Mouse (Mus musculus) C2C12 (cell line): ENCODE data around the gene Fam110c. TPM values are rescaled to one million over a fixed set of nuclear protein-coding genes. Genes with fewer than 3 reads are reported as not detected.
"Not testable (repeated sequence)": the region's sequence is repeated elsewhere in the genome, so short reads cannot be mapped to it uniquely, and the experiment has no call there.

Experiments
- H3K27me3 ChIP-seq: one replicate; pipeline ENCODE4 v1.6.1; 2011; ENCODE audit not compliant: control insufficient read depth, insufficient read depth, insufficient read length
- H3K36me3 ChIP-seq: one replicate; pipeline ENCODE4 v1.6.1; 2011; ENCODE audit not compliant: control insufficient read depth, insufficient read depth
- H3K4me3 ChIP-seq: one replicate; pipeline ENCODE4 v1.5.1; 2011; ENCODE audit warnings: mild to moderate bottlenecking, control low read depth; ENCODE audit not compliant: poor library complexity, insufficient read depth, severe bottlenecking
- H3K79me2 ChIP-seq: one replicate; pipeline ENCODE4 v1.6.1; 2011; ENCODE audit not compliant: control insufficient read depth, insufficient read depth
- H3K79me3 ChIP-seq: one replicate; pipeline ENCODE4 v1.6.1; 2011; ENCODE audit warnings: low read depth, control low read depth
- H3ac ChIP-seq: one replicate; pipeline ENCODE3; 2011; ENCODE audit warnings: low read depth; ENCODE audit not compliant: control insufficient read depth, insufficient read length
- CEBPB ChIP-seq: IDR thresholded peaks from one replicate; pipeline ENCODE4 v1.6.1; 2011; ENCODE audit warnings: low read depth, mild to moderate bottlenecking, control low read depth, moderate library complexity
- CTCF ChIP-seq: IDR thresholded peaks from one replicate; pipeline ENCODE4 v1.5.1; 2011; ENCODE audit not compliant: control insufficient read depth, insufficient read depth, insufficient read length
- FOSL1 ChIP-seq: IDR thresholded peaks from one replicate; pipeline ENCODE4 v1.8.0; 2011; ENCODE audit warnings: mild to moderate bottlenecking, low read length; ENCODE audit not compliant: poor library complexity, insufficient read depth, severe bottlenecking
- MAX ChIP-seq: IDR thresholded peaks from one replicate; pipeline ENCODE4 v1.6.1; 2011; ENCODE audit warnings: mild to moderate bottlenecking, control low read depth
- MYOD1 ChIP-seq: IDR thresholded peaks from one replicate; pipeline ENCODE4 v1.6.1; 2011; ENCODE audit warnings: low read depth; ENCODE audit not compliant: control insufficient read depth, insufficient read length
- MYOG ChIP-seq: IDR thresholded peaks from one replicate; pipeline ENCODE4 v1.6.1; 2011; ENCODE audit not compliant: control insufficient read depth, insufficient read length; ENCODE audit errors: extremely low read depth
- USF1 ChIP-seq: IDR thresholded peaks from one replicate; pipeline ENCODE4 v1.6.1; 2011; ENCODE audit warnings: low read depth, mild to moderate bottlenecking, control low read depth, moderate library complexity
- polyA plus RNA-seq: library from polyadenylated mRNA; unstranded; fragments of >200 nt; fragmentation: generic; extraction: Trizol; gene quantifications from one replicate; pipeline ENCODE4 v1.2.1, GENCODE M21; 2012; ENCODE audit warnings: missing spikeins

Gene Fam110c
- polyA plus RNA-seq, 1 experiment, result 0.90 TPM

DNA sequence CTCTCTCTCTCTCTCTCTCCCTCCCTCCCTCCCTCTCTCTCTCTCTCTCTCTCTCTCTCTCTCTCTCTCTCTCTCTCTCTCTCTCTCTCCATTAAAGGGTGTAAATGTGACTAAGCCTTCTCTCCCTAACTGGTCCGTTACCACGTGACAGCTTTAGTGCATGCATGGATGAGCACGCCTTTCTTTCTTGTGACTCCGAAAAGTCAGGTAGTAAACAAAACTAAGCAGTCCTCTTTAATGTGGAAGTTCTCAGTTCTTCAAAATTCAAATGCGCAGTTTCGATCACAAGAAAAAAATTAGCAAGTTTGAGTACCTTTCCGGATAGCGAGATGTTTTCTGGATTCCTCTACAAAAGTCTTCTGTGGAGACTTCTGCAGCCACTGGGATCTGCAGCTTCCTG is 13.4 kb upstream of the Fam110c start:
- Histone ChIP-seq H3K79me2 (no peaks in the 10 kb centered on the region), H3ac (no peak overlapping the region), H3K4me3 (no peak overlapping the region), H3K36me3 (no peaks in the 10 kb centered on the region), H3K79me3 (no peaks in the 10 kb centered on the region), H3K27me3 (no peaks in the 10 kb centered on the region)
- TF ChIP-seq USF1 (no peak), CTCF (no peak)

GRCm38 (mm10) chr12:31071222-31071621 is 2.4 kb upstream of the Fam110c start:
- H3K79me3 ChIP-seq, result peaks cover 6% of the 10 kb centered on the region
- peaks cover 16% of the 10 kb centered on the region for H3K79me2 ChIP-seq
- H3K4me3 ChIP-seq, result no peak overlapping the region
- TF ChIP-seq MAX (no peak), MYOG (no peak), USF1 (no peak), CTCF (no peak), MYOD1 (no peak), FOSL1 (no peak), CEBPB (no peak)
- H3K36me3 ChIP-seq, result no peaks in the 10 kb centered on the region
- no peaks in the 10 kb centered on the region for H3K27me3 ChIP-seq
- H3ac ChIP-seq, result no peak overlapping the region

- not testable (repeated sequence) for H3K79me3 ChIP-seq, H3K36me3 ChIP-seq, H3K27me3 ChIP-seq
- H3K4me3 ChIP-seq, result peak overlapping the region; percentile 42
- H3ac ChIP-seq, result peak overlapping the region; percentile 85
- H3K79me2 ChIP-seq, result peaks cover 39% of the 10 kb centered on the region
Measured at GRCm38 (mm10) chr12:31074355-31074786, 710 bp downstream of the Fam110c start.

- TF ChIP-seq MYOD1 (no peak), CEBPB (no peak), MAX (no peak), FOSL1 (no peak), CTCF (no peak), USF1 (no peak), MYOG (no peak)
- Histone ChIP-seq H3K79me2 (peaks cover 39% of the 10 kb centered on the region), H3K27me3 (no peaks in the 10 kb centered on the region), H3ac (peak overlapping the region; percentile 25), H3K4me3 (peak overlapping the region; percentile 37), H3K79me3 (peaks cover 6% of the 10 kb centered on the region), H3K36me3 (no peaks in the 10 kb centered on the region)
Measured at GRCm38 (mm10) chr12:31074839-31075538, 1.3 kb downstream of the Fam110c start.

- no peak overlapping the region for H3K4me3 ChIP-seq
- TF ChIP-seq CTCF (no peak), MAX (no peak), FOSL1 (no peak), MYOG (no peak), USF1 (no peak), CEBPB (no peak), MYOD1 (no peak)
Measured at GRCm38 (mm10) chr12:31077020-31077419, 3.4 kb downstream of the Fam110c start.

GRCm38 (mm10) chr12:31078030-31078429 is 4.4 kb downstream of the Fam110c start:
- no peak overlapping the region for H3ac ChIP-seq
- no peaks in the 10 kb centered on the region for H3K27me3 ChIP-seq
- H3K79me2 ChIP-seq, result peaks cover 39% of the 10 kb centered on the region
- peaks cover 6% of the 10 kb centered on the region for H3K79me3 ChIP-seq
- no peaks in the 10 kb centered on the region for H3K36me3 ChIP-seq
- no peak overlapping the region for H3K4me3 ChIP-seq
- TF ChIP-seq MYOD1 (no peak), MYOG (no peak), MAX (no peak), CEBPB (no peak), FOSL1 (no peak), CTCF (no peak), USF1 (no peak)

More at GRCm38 (mm10) chr12:31077020-31077419, 3.4 kb downstream of the Fam110c start:
- H3K36me3 ChIP-seq, result no peaks in the 10 kb centered on the region
- peaks cover 6% of the 10 kb centered on the region for H3K79me3 ChIP-seq
- no peak overlapping the region for H3ac ChIP-seq
- peaks cover 39% of the 10 kb centered on the region for H3K79me2 ChIP-seq
- no peaks in the 10 kb centered on the region for H3K27me3 ChIP-seq
